Mouse (Mus musculus) hematopoietic stem cell, adult 5-6 weeks (primary cell): Measurements from ENCODE around the gene Mdk. TPM values are rescaled to one million over a fixed set of nuclear protein-coding genes. Genes with fewer than 3 reads are reported as not detected.

Experiments
- ATAC-seq, 2 experiments: fragments of 125-278 bp in 1 of 2; replicated peaks in 1 of 2; 2 replicates each; pipeline ENCODE4 v1.8.0; 2016 to 2017; ENCODE audit warnings: inconsistent platforms in 2 of 2, mild to moderate bottlenecking in 2 of 2, moderate number of reproducible peaks in 2 of 2, low read depth in 1 of 2, moderate TSS enrichment in 1 of 2; ENCODE audit not compliant: low FRiP score in 2 of 2, poor library complexity in 2 of 2, severe bottlenecking in 2 of 2, insufficient read depth in 1 of 2, low TSS enrichment in 1 of 2
- total RNA-seq: library from RNA; stranded (forward); fragments of 172-1452, 232-1000 nt; gene quantifications from 2 replicates; pipeline ENCODE4 v1.2.3, GENCODE M21; 2017

Mdk gene
- 2.0 TPM in 1 of 2 replicates, not detected in the other for total RNA-seq

DNA sequence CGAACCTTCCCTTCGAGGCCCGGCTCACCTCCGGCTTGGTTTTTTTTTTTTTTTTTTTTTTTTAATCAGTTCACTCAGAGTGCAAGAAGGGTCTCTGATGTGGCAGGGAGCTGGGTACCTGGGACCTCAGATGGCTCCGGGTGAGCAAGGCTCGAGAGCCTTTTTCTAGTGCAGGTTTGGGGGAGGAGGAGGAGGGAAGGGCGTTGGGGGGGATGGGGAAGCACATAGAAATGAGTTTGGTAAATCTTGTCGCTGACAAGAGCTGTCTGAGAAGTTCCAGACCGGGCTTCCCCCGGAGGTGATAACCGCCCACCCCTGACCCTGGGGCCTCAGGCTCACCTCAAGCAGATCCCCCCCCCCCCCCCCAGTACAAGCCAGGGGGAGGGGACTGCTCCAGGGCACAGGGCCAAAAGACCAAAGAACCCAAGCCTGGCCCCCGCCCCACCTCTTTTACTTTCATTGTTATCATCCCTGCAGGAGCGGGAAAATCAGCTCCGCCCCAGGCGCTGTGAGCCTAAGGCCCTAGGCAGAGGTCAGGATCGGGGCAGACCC, at the start of gene Mdk:
Mdk (minus strand) TSS at position 138 of the 552 bp plus-strand sequence.
- ATAC-seq: no peak

GRCm38 (mm10) chr2:91980830-91981229, 48.7 kb upstream of the Mdk start:
- no peak for ATAC-seq

- ATAC-seq: no peak
Observed at GRCm38 (mm10) chr2:91980245-91980644, 48.1 kb upstream of the Mdk start.

- no peak for ATAC-seq
Observed at GRCm38 (mm10) chr2:91978547-91978946, 46.5 kb upstream of the Mdk start.

DNA sequence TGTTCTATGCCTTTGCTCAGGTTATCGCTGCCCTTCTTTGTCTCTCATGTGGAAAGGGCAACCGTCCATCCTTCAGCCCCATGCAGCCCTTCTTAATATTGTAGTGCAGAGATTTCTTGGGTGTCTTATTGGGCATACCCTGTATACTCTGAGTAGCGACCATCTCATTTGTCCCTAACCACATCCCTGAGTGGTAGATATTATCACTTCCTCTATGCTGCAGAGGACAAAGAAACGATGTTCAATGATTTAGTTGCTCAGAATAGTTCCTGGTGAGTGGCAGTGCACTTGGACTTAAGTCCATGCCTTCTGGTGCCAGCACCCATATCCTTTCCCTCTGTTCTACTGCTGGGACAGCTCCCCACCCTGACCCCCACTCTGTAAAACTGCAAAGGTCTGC, 45.9 kb upstream of the Mdk start:
- ATAC-seq: peak; percentile 19 to 50; a peak in 2 of 4 replicates

DNA sequence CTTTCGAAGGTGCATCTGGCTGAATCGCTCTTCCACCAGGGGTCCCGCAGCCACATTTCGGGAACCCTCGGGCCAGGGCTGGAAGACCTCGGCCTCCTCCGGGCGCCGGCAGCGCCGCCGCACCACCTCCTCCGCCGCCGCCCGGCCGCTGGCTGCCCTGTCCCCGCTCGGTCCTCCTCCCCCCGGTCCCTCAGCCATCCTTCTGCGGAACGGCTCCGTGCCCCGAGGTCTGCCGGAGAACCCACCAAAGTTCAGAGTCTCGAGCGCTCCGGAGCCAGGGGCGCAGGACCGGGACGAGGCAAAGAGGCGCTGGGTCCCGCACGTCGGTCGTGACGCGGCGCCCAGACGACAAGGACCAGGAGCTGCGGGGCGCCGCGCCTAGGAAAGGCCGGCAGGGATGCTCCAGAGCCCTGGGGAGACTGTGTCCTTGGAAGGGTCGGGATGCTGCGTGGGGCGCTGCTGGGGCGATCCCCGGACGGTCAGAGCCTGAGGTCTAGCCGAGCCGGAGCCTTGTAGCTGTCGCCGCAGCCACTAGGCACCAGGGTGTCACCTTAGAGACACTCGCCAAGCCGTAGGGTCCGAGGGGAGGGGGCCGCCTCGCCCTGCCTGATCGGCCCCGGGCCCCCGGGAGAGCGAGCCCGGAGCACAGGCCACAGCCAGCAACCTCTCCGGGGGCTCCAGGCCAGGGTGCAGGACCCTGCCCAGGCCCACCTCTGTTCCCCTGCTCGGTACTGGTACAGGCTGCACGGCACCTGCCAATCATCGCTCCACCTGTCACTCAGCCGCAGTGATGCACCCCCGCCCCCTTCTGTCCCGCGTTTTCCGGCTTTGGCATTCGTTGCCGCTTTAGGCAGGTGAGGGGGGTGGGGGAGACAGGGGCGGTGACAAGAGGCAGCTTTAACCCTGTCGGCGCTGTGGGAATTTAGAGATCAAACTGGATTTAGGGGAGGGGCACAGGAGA, 43.8 kb upstream of the Mdk start, which contains the start of gene Dgkz:
Dgkz (minus strand) TSS at position 284 of the 961 bp plus-strand sequence.
- ATAC-seq: no peak

DNA sequence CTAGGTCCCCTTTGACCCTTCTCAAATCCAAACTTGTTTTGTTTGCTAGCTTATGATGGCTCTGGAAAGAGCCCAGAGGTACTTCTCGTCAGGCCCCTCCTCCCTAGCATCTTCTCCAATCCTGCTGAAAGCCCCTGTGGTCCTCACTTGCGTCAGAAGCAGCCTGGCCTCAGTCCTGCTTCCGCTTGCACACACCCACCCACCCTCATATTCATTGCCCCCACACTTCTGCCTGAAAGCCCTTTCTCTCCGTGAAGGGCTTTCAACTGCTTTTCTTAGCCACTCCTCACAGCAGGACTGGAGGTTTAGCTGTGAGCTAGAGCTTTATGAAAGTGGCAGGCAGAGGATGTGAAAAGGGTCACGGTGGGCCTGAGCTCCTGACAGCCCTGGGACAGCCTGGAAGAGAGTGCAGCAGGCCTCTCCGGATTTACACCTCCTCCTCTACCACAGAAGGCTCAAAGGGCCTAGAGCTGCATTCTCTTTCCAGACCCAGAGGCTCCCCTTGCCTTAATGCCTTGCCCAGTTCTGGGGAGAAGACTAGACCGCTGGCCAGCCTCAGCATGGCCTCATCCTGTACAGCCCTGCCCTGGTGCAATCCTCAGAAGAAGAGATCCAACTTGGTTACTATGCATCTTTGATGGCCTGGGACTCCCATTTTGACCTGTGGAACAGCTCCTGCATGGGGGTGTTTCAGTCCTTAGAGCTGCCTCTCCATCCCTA, 41.5 kb upstream of the Mdk start:
- no peak for ATAC-seq

DNA sequence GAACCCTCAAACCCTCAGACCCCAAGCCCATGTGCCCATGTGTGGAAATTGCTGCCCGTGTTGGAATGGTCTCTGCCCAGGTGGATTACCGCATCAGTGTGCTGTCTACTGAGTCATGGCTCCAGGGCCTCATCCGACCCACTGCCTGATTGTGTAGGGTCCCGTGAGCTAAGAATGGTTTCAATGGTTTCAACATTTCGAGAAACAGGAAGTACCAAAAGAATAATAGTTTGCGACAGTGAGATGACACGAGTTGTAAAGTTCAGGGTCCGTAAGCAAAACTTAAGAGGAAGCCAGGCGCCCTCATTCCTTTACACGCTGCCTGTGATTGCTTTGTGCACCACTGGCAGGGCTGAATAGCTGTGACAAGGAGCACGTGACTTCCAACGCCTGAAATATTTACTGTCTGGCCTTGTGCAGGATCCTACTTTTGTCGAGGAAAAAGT, 40.0 kb upstream of the Mdk start:
- ATAC-seq: peak; percentile 69 to 83

GRCm38 (mm10) chr2:91971231-91972097, 39.4 kb upstream of the Mdk start:
- peak in 1 of 2 experiments; percentile 34; a peak in 2 of 4 replicates for ATAC-seq

DNA sequence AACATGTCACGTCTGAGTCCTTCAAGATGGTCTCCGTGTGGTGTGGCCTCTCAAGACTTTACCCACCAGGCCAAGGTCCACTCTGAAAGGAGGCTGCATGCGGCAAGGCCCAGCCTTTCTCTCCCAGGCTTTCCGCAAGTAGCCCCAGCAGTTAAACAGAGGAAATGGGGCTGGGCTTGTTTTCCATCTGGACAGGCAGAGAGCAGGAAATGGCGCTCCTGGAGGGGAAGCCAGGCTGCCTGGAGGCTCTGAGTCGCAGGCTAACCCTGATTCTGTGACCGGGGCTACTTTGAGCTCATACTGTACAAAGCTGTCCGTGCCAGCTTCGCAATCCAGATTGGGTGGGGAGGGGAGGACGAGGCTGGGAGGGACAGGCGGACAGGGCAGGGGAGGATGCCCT, 35.9 kb upstream of the Mdk start:
- no peak for ATAC-seq

DNA sequence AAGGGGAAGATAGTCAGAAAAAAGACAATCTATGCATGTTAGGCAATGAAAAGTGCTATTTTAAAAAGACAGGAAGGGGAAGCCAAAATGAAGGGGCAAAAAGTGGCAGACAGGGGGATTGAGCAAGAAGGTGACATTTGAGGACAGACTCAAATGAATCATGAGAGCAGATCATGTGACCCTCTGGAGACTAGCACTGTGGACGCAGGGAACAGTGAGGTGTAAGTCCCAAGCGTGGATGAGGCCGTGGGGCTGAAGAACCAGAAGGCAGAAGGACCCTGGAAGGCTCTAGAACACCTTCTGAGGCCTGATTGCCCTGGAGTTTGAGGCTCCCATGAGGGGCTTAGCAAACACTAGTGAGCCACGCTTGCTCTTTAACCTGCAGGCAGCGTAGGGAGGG, 34.3 kb upstream of the Mdk start:
- no peak for ATAC-seq

GRCm38 (mm10) chr2:91965417-91965816, 33.3 kb upstream of the Mdk start:
- peak; percentile 56 to 73 for ATAC-seq

- ATAC-seq: no peak
Observed at GRCm38 (mm10) chr2:91964610-91965204, 32.6 kb upstream of the Mdk start.

DNA sequence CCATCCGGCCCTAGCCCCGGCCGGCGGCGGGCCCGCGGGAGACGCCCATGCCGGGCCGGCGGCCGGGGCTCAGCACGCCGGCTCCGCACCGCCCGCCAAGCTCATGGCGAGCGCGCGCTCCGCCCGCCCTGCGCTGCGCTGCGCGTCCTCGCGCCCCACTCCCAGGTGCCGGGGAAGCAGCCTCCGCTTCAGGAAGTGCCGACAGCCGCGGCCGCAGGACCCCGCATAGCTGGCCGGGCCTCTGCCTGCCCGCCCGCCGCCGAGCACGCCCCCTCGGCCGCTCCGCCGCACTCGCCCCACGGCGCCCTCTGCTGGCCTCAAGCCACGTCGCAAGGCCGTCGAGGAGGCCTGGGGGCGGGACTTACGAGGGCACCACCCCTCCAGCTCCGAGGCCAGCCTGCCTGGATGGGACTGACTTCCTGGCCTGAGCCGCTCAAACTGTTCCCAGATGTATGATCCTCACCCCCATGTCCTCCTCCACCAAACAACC, 31.4 kb upstream of the Mdk start:
- peak; percentile 33 to 63 for ATAC-seq

- ATAC-seq: no peak
Observed at GRCm38 (mm10) chr2:91962864-91963401, 30.8 kb upstream of the Mdk start.
